Mouse (Mus musculus) embryonic facial prominence, embryonic 14.5 days (tissue): ENCODE results near the gene Pih1d2. TPM values are rescaled to one million over a fixed set of nuclear protein-coding genes. Genes with fewer than 3 reads are reported as not detected.
"Not testable (repeated sequence)": the region's sequence is repeated elsewhere in the genome, so short reads cannot be mapped to it uniquely, and the experiment has no call there.

Experiments
- ATAC-seq: fragments of 200-750 bp; cut with Nextera tagmentation; 2 replicates; pipeline ENCODE4 v1.8.0; 2017; ENCODE audit warnings: low read depth, moderate number of reproducible peaks, moderate TSS enrichment
- DNase-seq: peaks from one replicate; pipeline ENCODE4 v3.0.0-alpha.2; 2015; ENCODE audit warnings: low spot score
- H3K27ac ChIP-seq: fragments of 300-500 bp; sonication (generic); replicated peaks from 2 replicates; pipeline ENCODE4 v1.5.1; 2014; ENCODE audit warnings: low read depth, mild to moderate bottlenecking, low read length, moderate library complexity
- H3K27me3 ChIP-seq: fragments of 300-500 bp; sonication (generic); replicated peaks from 2 replicates; pipeline ENCODE4 v1.6.1; 2014; ENCODE audit warnings: low read length; ENCODE audit not compliant: control insufficient read depth, insufficient read depth
- H3K36me3 ChIP-seq: fragments of 300-500 bp; sonication (generic); 2 replicates; pipeline ENCODE4 v1.6.1; 2014; ENCODE audit warnings: low read length, mixed read lengths; ENCODE audit not compliant: control insufficient read depth, insufficient read depth
- H3K4me1 ChIP-seq: fragments of 300-500 bp; sonication (generic); 2 replicates; pipeline ENCODE4 v1.6.1; 2014; ENCODE audit warnings: antibody characterized with exemption, low read length; ENCODE audit not compliant: control insufficient read depth, insufficient read depth
- H3K4me2 ChIP-seq: fragments of 300-500 bp; sonication (generic); 2 replicates; pipeline ENCODE4 v1.6.1; 2014; ENCODE audit warnings: low read depth, mild to moderate bottlenecking, low read length, moderate library complexity, mixed read lengths
- H3K4me3 ChIP-seq: fragments of 300-500 bp; sonication (generic); 2 replicates; pipeline ENCODE4 v1.5.1; 2014; ENCODE audit warnings: low read depth, mild to moderate bottlenecking, low read length
- H3K9ac ChIP-seq: fragments of 300-500 bp; sonication (generic); 2 replicates; pipeline ENCODE4 v1.6.1; 2014; ENCODE audit warnings: low read depth, mild to moderate bottlenecking, low read length, moderate library complexity, mixed read lengths
- H3K9me3 ChIP-seq: fragments of 300-500 bp; sonication (generic); 2 replicates; pipeline ENCODE4 v1.6.1; 2016; ENCODE audit warnings: low read length; ENCODE audit not compliant: control insufficient read depth
- WGBS: fragments of 180-500 bp; shearing (Covaris S2); extraction: QIAGEN DNeasy Blood & Tissue Kit; methylation state at CpG from one replicate; pipeline ENCODE4 v1.1.7; 2014; 5-methylcytosine and 5-hydroxymethylcytosine counted together
- polyA plus RNA-seq: library from polyadenylated mRNA; unstranded; fragments of >200 nt; fragmentation: Nextera tagmentation; extraction: Ambion mirVana; gene quantifications from 2 replicates; pipeline ENCODE4 v1.2.1, GENCODE M21; 2014

The Pih1d2 gene
- polyA plus RNA-seq, 1 experiment from 2014 or later = 5.8 TPM

DNA sequence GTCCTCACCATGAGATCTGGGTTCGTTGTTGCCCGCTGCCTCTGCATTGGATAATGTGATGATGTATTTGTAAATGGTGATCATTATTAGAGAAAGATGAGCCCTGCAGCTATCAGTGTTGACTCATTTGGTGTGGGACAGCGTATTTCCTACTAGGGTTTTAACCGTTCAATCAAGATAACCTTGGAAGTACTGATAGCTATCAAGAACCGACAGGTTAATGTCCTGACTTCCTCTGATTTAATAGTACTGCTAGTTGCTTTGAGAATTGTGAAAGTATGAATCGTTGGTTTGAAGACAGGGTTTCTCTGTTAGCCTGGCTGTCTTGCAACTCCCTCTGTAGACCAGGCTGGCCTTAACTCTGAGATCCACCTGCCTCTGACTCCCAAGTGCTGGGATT lies 12.8 kb upstream of the Pih1d2 start:
- Histone ChIP-seq H3K27ac (peak overlapping the region; percentile 81; the same call in 1 of the 2 replicates), H3K4me3 (peak overlapping the region; percentile 70), H3K9ac (peak overlapping the region; percentile 87), H3K36me3 (peaks cover 49% of the 10 kb centered on the region), H3K9me3 (no peaks in the 10 kb centered on the region), H3K4me2 (peak overlapping the region; percentile 76), H3K4me1 (peaks cover 15% of the 10 kb centered on the region), H3K27me3 (no peaks in the 10 kb centered on the region)
- ATAC-seq (no peak), DNase-seq (no peak)
- WGBS = 3% methylated on average over 6 of the region's 6 CpGs

- Histone ChIP-seq H3K27ac (no peak overlapping the region), H3K36me3 (peaks cover 76% of the 10 kb centered on the region), H3K27me3 (no peaks in the 10 kb centered on the region), H3K4me1 (peaks cover 8% of the 10 kb centered on the region; the same call in 1 of the 2 replicates), H3K4me2 (no peak overlapping the region), H3K9ac (no peak overlapping the region), H3K4me3 (no peak overlapping the region), H3K9me3 (no peaks in the 10 kb centered on the region)
- WGBS = 85% methylated on average over 4 of the region's 4 CpGs
- no peak for DNase-seq
- no peak for ATAC-seq
Measured at GRCm38 (mm10) chr9:50612115-50612514, 5.0 kb upstream of the Pih1d2 start.

DNA sequence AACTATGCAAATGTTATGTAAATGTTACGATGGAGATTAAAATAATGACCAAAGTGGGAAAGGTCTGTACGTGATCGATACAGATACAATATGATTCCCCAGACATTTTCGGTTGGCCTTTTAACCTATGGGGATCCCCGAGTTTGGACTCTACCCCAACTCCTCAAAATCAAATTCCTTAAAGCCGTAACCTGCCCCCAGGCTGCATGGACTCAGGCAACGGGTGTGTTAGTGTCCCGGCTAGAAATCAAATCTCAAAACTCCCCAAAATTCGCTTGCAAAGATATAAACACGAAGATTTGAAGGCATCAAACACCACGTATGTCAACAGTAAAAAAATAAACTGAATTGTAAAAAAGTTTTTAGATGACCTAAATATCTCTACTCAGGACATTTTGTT lies 960 bp upstream of the Pih1d2 start:
- Histone ChIP-seq H3K4me1 (peaks cover 8% of the 10 kb centered on the region; the same call in 1 of the 2 replicates), H3K36me3 (peaks cover 41% of the 10 kb centered on the region), H3K9ac (peak overlapping the region; percentile 82), H3K4me2 (peak overlapping the region; percentile 75), H3K27ac (peak overlapping the region; percentile 92), H3K27me3 (no peaks in the 10 kb centered on the region), H3K4me3 (peak overlapping the region; percentile 75), H3K9me3 (no peaks in the 10 kb centered on the region)
- WGBS = 32% methylated on average over 11 of the region's 11 CpGs
- no peak for ATAC-seq
- no peak for DNase-seq

DNA sequence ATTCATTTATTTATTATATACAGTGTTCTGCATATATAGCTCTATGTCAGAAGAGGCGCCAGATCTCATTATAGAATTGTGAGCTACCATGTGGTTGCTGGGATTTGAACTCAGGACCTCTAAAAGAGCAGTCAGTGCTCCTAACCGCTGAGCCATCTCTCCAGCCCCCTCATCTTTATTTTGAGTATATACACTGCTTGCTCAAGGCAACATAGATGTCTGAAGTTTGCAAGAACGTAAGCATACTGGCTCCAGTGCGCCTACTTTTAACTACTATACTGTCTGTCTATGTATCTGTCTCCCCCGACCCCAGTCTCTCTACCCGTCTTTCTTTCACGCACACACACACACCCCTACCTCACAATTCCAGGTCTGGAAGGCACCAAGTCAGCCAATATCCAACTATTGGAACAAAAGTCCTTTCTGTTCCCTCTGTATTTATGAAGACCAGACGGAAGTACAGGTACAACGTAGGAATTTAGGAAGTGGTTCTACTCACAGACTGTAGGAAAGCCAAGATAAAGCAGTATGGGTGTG lies 741 bp downstream of the Pih1d2 start:
- Histone ChIP-seq H3K9ac (no peak overlapping the region; the same call in 1 of the 2 replicates), H3K4me2 (peak overlapping the region; percentile 75)
- 57% methylated on average over 9 of the region's 9 CpGs for WGBS

DNA sequence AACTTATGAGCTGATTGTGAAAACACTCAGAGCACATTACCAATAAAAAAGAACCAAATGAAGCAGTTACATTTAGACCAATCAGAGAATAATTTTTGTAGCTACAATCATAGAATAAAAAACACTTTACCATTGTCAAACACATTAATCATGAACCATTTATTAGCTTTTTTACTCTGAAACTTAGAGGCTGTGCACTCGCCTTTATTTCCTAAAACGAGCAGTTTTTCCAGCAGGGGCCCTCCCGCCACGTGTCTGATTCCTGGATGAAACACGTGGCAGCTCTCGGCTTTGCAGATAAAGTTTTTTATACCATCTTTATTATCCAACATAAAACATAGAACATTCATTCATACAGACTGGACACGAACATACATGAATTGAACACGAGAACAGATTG lies 13.8 kb downstream of the Pih1d2 start:
- H3K9ac ChIP-seq, ATAC-seq, H3K4me3 ChIP-seq, H3K27me3 ChIP-seq, H3K27ac ChIP-seq, H3K4me2 ChIP-seq, DNase-seq, H3K4me1 ChIP-seq, H3K9me3 ChIP-seq: not testable (repeated sequence)
- peaks cover 22% of the 10 kb centered on the region for H3K36me3 ChIP-seq
- WGBS = 94% methylated on average over 6 of the region's 8 CpGs

More for the DNA sequence above, 741 bp downstream of the Pih1d2 start:
- no peak for ATAC-seq
- Histone ChIP-seq H3K36me3 (peaks cover 25% of the 10 kb centered on the region), H3K27me3 (no peaks in the 10 kb centered on the region), H3K4me1 (peaks cover 8% of the 10 kb centered on the region; the same call in 1 of the 2 replicates), H3K9me3 (no peaks in the 10 kb centered on the region), H3K4me3 (peak overlapping the region; percentile 75), H3K27ac (no peak overlapping the region)
- DNase-seq = no peak

DNA sequence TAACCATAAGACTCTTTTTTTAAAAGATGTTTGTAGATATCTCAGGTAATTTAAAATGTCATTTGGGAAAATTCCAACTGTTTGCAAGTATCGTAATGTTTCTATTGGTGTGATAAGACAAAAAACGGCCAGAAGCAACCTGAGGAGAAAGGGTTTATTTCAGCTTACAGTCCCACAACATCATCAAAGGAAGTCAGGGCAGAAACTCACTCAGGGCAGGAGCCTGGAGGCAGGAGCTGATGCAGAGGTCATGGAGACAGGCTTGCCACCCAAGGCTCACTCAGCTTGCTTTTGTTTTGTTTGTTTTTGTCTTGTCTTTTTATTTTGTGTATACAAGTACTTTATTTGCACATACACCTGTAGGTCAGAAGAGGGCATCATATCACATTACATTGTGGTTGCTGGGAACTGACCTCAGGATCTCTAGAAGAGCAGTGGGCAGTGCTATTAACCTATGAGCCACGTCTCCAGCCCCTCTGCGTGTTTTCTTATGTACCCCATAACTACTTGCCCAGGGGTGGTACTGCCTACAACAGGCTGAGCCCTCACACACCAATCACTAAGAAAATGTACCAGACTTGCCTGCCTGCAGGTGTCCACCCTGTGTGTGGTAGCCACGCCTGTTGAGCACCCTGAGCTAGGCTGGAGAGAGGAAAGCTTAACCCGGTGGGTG lies 15.0 kb downstream of the Pih1d2 start:
- no peaks in the 10 kb centered on the region for H3K9me3 ChIP-seq
- DNase-seq (no peak), ATAC-seq (no peak)
- 84% methylated on average over 6 of the region's 6 CpGs for WGBS
- H3K4me2 ChIP-seq = no peak overlapping the region
- peaks cover 34% of the 10 kb centered on the region for H3K36me3 ChIP-seq
- H3K9ac ChIP-seq = no peak overlapping the region
- no peak overlapping the region for H3K4me3 ChIP-seq
- H3K27me3 ChIP-seq = no peaks in the 10 kb centered on the region
- no peaks in the 10 kb centered on the region for H3K4me1 ChIP-seq
- H3K27ac ChIP-seq = no peak overlapping the region

DNA sequence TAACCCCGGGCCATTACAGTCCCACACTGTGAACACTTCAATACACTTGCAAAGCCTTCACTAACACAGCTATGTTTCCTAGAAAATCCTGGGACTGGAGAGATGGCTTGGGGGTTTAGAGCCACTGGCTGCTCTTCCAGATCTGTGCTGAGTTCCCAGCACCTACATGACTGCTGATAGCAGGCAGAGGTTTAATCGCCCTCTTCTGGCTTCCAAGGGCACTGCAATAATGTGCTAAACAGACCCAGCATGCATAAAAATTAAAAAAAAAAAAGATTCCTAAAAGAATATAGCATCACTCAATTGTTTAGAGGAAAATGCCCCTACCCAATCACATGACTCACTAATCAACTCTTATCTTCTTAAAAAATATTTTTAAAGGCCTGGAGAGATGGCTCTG lies 15.9 kb downstream of the Pih1d2 start:
- Histone ChIP-seq H3K27me3 (no peaks in the 10 kb centered on the region), H3K36me3 (peaks cover 43% of the 10 kb centered on the region), H3K9me3 (no peaks in the 10 kb centered on the region), H3K4me1 (no peaks in the 10 kb centered on the region), H3K9ac (no peak overlapping the region), H3K4me2 (no peak overlapping the region), H3K27ac (no peak overlapping the region), H3K4me3 (no peak overlapping the region)
- 55% methylated on average over 2 of the region's 2 CpGs for WGBS
- no peak for DNase-seq
- no peak for ATAC-seq

DNA sequence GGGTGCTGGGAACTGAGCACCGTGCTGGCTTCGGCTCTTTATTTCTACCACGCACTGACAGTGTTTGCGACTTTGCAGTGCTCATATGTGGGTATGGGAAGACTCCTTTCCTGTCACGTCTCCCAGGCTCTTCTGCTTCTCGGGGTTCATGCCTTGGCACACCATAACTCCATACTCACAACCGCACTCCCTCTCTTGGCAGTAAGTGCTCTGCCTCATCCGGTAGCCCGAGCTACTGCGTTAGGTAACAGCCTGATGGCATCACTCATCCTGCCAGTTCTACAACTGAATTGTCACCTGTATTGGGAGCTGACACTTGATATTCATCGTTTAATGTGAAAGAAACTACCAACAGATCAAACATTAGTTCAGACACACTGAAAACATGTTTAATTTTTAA lies 17.1 kb downstream of the Pih1d2 start:
- H3K4me1 ChIP-seq = no peaks in the 10 kb centered on the region
- 95% methylated on average over 11 of the region's 11 CpGs for WGBS
- no peak overlapping the region for H3K27ac ChIP-seq
- H3K27me3 ChIP-seq = no peaks in the 10 kb centered on the region
- no peak overlapping the region for H3K9ac ChIP-seq
- no peak overlapping the region for H3K4me2 ChIP-seq
- DNase-seq (no peak), ATAC-seq (no peak)
- H3K4me3 ChIP-seq = no peak overlapping the region
- H3K36me3 ChIP-seq = peaks cover 55% of the 10 kb centered on the region
- no peaks in the 10 kb centered on the region for H3K9me3 ChIP-seq
